Mouse (Mus musculus) megakaryocyte progenitor cell, adult 5-6 weeks (primary cell): ENCODE measurements at regions not wholly inside any gene's neighbourhood (a gene's known extent, or its start where the extent isn't known, plus 50 kb on each side); places are given as distances from the start of the nearest gene placed in this dataset.
"Not testable (repeated sequence)": the region's sequence is repeated elsewhere in the genome, so short reads cannot be mapped to it uniquely, and the experiment has no call there.

Experiments used
- ATAC-seq: replicated peaks from 2 replicates; pipeline ENCODE4 v1.8.0; 2016; ENCODE audit warnings: mild to moderate bottlenecking, moderate TSS enrichment, inconsistent platforms; ENCODE audit not compliant: poor library complexity

DNA sequence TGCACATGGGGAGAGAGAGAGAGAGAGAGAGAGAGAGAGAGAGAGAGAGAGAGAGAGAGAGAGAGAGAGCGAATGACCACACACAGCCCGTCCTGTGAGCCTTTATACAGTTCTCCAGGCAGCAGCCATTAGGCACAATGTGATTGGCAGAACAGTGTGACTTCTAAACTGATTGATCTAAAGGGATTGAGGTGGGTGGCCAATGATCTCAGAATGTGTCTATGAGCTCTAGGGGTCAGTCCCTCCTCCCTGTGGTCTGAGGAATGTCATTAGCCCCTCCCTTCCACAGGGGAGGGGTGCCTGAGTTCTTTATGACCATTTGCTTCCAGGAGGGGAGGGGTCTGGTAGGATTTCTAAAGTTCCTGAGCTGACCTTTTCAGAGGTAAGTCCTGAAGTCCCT, 62.1 kb downstream of the Duxbl3 start:
- ATAC-seq, result not testable (repeated sequence)

DNA sequence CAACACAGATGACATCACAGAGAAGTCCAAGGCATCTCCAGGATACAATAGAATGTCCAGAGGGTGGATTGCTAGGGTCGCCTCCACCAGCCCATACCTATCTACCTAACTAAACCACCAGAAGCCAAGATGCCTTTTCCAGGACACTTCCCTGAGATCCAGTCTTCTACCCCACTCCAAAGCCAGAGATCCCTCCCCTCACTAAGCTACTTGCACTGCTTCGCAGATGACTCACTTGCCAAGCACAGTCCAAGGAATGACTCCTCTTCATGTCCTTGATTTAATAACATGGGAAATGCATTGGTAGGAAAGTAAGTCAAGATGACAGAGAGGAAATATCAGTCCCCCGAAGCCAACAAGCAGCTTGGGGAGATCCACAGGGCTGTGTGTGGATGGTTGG, 63.0 kb downstream of the Duxbl3 start:
- ATAC-seq, result no peak

DNA sequence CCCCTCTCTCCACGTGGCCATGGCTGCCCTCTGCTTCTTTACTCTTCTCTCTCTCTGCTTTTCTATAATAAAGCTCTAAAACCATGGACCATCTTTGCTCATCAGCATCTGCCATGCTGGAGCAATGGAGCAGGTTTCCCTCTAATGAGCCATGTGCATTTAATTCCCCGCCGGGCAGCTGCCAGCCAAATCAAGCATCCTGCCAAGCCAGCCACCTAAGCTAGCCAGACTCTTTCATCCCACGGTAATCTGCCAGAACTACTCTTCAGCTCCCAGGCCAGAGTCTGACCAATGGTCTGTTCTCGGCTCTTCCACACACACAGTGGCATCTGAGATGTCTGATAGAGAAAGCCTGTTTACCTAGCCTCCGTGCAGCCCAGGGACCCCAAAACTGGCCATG, 70.8 kb downstream of the Duxbl3 start:
- no peak for ATAC-seq

DNA sequence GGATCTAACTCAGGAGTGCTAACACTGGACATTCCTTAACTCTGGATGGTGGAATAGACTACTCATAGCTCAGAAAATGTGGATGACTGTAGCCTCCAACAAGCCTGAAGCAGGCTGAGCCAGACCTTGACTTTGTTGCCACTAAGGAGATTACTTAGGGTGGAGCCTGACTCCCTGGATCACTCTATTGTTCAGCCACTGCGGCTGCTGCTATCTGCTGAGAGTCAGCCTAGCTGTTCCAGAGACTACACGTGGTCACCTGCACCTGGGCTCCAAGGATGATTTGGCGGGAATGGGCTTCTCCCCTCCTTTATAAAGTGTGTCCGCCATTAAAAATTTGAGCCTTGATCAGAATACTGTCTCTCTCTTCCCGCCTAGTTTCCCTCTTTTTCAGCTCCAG, 83.3 kb downstream of the Duxbl3 start:
- no peak for ATAC-seq

DNA sequence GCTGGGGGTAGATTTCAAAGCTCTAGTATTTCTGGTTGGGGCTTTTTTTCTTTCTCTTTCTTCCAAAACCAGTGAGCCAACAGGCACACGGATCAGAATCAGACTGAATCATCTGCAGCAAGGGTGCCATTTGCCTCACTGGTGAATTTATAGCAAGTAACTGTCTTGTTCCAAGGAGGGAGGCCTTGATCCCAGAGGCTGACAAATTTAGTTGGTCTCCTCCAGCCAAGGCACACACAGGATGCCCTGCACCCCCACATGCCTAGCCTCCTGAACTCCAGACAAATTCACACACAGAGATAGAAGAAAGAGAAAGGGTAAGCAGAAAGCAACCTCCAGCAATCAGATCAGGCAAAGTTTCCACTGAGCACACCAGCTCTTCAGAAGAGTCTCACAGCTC, 87.5 kb downstream of the Duxbl3 start:
- no peak for ATAC-seq

DNA sequence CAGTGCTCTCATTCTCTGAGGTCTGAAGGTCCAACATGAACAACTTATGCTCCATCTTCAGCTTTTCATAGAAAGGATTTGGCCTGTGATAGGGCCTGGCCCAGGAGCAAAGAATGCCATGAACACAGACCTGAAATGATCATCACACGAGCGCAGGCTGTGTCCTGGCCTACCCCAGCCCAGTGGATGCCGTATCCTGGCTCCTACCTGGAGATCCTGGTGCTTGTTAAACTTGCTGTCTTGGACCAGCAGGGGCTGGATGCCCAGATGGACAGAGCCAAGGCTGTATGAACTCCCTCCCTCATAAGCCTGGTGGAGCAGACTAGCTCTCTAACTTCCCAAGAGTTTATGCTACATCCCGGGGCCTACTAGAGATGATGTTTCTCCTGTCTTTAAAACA, 89.5 kb downstream of the Duxbl3 start:
- no peak for ATAC-seq

DNA sequence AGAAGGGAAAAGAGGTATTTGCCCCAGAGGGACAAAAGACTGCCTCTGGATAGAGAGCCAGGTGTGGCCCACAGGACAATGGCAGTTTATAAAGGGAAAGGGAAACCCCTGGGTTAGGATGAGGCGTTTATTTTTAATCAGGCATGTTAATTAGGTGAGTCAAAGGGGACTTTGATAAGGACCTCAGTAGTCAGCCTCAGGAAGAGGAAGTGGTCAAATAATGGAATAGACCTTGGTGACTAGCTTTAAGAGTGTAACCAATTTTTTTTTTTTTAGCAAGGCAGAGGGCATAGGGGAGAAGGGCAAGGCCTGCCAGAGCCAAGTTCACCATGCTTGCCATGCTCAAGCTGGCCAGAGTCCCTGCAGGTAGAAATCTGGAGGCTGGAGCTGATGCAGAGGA, 95.2 kb downstream of the Duxbl3 start:
- ATAC-seq, result 0 out of 2 replicates have a peak, but pooled peaks have one; percentile 31

DNA sequence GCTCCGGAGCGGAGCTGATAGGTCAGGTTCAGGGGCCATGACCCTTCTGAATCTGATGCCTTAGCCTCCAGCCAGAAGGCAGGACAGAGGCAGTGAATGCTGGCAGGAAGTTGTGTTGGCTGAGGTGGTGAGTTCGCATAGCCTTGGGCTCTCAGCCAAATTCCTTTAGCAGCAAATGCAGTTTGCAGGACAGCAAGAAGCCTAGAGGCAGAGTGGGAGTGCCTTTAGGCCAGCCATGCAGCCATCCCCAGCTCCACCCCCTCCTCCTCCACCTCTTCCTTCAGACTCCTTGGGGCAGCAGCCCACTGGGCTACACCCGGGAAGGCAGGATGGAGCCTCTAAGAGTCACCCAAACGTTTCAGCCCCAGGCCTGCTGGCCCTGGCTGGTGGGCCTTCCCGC, 99.5 kb downstream of the Duxbl3 start:
- ATAC-seq, result no peak

DNA sequence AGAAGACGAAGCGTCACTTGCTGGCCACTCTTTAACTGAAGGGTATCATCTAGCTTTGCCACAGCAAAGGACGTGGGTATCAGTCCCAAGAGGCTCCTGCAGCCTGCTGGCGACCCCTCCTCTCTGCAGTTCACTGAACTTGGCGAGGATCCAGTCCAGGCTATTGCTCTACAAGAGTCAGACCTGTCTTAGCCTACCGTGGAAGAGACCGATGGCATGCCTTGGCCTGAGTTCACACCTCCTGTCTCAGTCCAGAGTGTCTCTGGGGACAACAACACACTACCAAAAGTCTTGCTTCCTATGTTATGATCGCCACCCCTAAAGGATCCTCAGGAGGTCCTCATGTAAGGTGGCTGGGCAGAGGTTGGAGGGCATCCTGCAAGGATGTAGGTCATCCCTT, 100.2 kb downstream of the Duxbl3 start:
- ATAC-seq, result no peak

DNA sequence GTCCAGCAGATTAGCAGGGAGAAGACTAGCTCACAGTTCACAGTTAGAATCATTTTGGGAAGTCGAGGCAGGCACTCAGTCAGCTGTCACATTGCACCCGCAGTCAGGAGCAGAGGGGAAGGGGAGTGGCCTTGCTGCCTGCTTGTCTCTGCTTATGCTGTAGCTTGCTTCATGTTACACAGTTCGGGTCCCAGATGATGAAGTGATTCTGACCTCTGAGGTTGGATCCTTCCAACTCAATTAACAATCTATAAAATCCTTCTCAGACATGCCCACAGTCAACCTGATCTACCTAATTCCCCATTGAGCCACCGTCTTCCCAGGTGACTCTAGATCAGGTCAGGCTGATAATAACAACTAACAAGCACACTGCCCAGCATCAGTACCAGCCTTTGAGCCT, 102.3 kb downstream of the Duxbl3 start:
- no peak for ATAC-seq

DNA sequence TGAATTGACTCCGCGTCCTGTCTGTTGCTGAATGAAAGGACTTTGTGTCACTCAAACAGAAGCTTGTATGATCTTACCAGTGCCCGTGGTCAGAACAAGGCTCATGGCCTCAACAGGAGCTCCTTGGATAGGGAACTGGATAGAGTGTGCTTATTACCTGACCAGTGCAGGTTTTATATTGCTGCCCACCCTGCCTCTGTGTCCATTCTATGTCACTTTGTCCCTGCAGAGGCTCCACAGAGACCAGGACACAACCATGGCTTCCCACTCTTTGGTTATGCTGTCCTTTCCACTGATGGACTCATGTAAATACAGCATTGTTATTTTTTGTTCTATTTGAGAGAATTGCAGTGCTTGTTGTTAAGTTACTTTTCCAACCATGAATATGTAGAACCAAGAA, 103.4 kb downstream of the Duxbl3 start:
- ATAC-seq, result no peak
